Mouse (Mus musculus) kidney, adult 2 months (tissue): Measurements from ENCODE around the gene Dock6.

Experiments
- CTCF ChIP-seq: fragments of 200-500 bp; conservative IDR thresholded peaks from 2 replicates; pipeline ENCODE4 v1.5.1; 2011; ENCODE audit warnings: low read depth, mild to moderate bottlenecking, control low read depth, low read length, moderate library complexity, mixed read lengths; ENCODE audit not compliant: insufficient read depth, insufficient read length
- POLR2A ChIP-seq: fragments of 200-500 bp; IDR thresholded peaks from one replicate; pipeline ENCODE4 v1.6.1; 2011; ENCODE audit warnings: low read depth, low read length, control low read depth

GRCm38 (mm10) chr9:21777726-21778125 lies 74.7 kb downstream of the Dock6 start:
- TF ChIP-seq CTCF (no peak), POLR2A (no peak)
